Mouse (Mus musculus): ENCODE results near the gene Col6a4.

Gene Col6a4

DNA sequence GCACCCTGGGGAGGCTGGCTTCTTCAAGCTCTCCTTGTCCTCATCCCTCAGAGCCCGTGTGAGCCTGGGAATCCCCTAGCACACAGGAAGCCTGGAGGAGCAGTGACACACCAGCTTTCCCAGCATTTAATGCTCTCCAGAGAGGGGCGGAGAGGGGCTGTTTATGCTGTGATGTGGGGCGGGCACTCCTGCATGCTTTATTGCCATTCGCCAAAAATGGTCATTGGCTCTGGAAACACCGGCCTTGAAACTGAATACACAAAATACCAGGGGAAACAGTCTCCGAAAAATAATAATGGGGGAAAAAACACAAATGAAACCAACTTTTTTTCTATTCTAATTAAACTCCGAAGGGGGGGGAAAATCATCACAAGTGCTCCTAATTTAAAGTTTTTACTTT, at the start of gene Col6a4:
Gene Col6a4, minus strand, starts transcription at position 101 of the 400 bp plus-strand sequence.
- DNase-seq = no peak

DNA sequence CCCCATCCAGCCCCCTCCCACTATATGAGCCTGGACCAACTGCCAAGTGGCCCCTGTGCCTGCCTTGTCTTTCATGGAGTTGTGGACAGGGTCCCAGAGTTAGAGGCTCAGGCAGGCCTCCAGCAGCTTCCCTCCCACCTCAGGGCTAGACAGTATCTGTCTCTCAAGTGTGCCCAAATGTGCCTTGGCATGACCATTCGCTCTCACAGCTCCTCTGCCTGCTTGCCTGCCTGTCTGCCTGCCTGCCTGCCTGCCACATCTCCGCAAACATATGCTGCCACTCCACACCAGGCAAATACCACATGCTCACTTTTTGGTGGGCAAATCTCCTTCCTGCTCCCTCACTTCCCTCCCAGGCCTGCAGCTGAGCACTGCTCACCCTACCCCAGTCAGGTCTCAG, 49.0 kb upstream of the Col6a4 start:
- DNase-seq = no peak

DNA sequence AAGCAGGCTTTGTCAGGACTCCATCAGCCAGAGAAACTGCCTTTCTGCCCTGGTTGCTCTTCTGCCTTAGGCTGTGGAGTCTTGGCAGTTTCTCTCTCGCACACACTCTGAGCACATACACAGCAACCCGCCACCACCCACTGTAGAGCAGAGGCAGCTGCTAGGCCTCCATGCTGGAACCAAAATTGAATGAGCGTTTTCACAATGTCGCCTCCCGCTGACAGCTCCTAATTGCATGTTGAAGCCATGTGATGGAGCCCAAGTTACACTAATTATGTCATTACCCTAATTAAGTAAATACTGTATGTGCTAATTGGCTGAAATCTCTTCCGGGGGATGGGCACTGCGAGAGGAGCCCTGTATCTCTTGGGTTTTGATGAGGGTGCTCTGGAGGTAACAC, 47.6 kb upstream of the Col6a4 start:
- no peak for DNase-seq

DNA sequence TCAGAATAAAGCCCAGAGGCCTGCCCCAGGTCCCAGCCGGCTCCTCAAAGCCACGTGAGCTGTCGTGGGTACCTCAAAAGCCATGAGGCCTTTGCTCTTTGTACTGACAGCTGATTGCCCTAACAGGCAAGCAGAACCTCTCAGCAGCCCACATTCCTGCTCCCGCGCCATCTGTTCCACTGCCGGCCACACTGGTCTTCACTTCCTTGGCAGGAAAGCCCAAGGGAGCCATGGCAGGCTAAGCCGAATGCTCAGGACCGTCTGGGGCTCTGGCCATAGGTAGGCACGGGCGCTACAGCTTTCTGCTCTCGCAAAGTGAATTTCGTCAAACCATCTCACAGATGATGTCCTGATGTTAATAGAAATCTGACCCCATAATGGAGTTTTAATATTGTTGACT, 45.4 kb upstream of the Col6a4 start:
- no peak for DNase-seq

DNA sequence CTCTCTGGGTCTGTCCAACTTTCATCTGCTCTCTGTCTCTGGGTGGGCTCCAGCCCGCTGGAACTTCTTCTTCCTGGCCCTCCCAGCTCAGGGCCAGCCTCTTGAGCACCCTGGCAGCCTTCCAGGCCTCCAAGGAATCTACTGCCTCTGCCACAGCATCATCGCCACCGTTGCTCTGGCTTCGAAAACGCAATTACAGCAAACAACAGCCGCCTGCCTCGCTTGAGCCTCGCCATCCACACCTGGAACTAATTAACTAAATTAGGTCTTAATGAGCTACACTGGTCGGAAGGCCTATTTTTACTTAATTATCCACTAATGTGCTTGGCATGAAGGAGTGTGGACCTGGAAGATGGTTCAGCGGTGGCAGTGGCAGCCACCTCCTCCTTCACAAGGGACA, 43.2 kb upstream of the Col6a4 start:
- DNase-seq = no peak

DNA sequence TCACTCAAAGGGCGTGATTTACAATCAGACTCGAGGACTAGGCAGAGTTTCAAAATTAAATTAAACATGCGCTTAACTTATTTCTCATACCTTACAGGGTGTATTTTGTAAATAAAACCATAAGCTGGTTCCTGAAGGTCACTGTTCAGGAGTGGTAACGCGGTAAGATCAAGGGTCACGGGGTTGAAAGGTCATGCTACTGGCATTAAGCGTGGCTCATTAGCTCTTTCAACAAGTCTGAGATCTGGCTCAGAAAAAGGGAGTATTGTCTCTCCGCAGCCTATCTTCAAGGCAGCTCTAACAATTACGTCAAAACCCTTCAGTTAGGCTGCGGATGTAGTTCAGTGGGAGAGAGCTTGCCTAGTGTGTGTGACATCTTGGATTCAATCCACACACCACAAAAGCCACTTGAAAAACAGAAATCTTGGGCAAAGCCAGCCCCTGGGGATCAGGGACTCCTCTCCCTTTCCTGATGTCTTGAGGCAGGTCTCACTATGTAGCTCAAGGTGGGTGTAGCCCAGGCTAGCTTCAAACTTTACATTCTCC, 41.2 kb upstream of the Col6a4 start:
- no peak for DNase-seq

DNA sequence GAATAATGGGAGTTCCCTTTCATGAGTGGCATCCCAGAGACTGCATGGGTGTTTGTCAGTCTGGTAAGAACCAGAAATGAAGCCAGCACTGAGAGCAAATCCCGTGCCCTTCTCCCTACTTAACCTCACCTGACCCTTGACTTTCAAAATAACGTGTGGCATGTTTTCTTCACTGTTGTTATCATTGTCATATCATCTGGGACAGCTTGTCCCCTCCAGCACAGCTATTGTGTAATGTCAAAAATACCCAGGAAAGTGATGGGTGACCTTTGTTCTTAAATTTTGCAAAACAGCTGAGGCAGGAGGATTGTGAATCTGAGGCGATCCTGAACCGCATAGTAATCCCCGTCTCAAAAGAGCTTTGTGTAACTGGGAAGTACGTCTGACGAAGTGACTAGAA, 33.7 kb upstream of the Col6a4 start:
- DNase-seq = no peak

DNA sequence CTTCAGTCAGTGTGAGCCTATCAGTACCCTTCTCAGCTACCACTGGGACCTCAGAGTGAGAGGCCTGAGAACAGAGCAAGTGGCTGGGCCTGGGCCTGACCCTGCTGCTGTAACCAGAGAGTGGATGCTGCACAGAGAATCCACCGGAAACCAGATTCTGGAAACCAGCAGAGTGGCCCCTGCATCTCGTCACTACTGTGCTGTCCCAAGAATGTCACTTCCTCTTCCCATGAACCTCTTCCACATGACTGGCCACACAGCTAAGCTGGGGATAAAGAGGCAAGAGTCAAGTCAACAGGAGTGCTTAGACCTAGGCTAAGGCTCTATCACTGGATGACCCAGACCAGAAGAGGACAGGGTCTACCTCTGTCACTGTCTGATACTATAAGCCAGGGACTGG, 32.5 kb upstream of the Col6a4 start:
- no peak for DNase-seq

DNA sequence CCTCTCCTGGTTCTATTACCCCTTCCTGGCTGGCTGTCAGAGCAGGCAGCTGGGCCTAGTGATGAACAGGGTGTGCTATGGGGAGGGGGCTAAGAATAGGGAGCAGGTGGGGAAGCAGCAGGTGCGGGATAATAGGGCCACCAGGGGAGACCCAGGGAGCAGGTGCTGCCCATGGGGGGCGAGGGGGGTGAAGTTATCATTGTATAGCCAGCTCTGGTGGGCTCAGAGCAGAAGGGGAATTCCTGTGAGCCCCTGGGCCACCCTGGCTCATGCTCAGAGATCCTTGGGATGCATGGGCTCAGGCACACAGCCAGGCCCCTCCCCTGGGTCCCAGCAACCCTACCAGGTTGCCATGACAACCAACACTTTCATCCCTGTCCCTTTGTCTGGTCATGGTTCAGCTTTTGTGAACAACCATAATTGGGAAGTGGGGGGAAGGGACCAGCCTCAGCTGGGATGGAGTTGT, 30.2 kb upstream of the Col6a4 start:
- DNase-seq = no peak

DNA sequence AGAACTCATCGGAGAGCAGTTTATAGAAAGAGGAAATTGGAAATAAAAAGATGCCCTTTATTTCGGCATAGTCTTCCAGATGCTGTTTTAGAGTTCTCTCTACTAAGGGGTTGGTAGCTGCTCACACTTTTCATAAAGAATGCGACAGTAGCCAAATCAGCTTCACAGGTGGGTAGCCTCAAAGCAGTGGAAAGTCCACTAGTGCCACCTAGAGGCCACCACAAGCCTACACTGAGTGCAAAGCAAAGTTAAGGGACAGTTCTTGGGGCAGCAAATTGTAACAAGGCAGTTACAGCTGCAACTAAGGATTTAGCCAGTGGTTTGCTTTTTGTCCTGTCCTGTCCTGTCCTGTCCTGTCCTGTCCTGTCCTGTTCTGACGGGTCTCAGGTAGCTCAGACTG, 27.0 kb upstream of the Col6a4 start:
- peak in 1 of 2 experiments; percentile 37 for DNase-seq

DNA sequence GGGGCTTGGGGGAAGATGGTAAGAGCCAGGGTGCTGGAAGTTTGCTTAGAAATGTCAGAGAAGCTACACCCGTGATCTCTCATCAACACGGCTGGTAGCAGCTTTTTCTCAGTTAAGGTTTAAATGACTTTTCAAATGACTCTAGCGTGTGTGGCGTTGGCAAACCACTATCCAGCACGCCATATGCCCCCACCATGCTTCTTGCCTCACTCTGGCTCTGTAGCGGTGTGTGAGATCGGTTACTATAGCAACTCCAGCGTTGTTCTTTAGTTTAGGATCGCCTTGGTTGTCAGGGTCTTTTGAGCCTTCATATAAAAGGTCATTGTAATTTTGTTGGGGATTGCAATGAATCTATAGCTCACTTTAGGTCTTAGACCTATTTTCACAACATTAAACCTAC, 22.5 kb upstream of the Col6a4 start:
- no peak for DNase-seq

DNA sequence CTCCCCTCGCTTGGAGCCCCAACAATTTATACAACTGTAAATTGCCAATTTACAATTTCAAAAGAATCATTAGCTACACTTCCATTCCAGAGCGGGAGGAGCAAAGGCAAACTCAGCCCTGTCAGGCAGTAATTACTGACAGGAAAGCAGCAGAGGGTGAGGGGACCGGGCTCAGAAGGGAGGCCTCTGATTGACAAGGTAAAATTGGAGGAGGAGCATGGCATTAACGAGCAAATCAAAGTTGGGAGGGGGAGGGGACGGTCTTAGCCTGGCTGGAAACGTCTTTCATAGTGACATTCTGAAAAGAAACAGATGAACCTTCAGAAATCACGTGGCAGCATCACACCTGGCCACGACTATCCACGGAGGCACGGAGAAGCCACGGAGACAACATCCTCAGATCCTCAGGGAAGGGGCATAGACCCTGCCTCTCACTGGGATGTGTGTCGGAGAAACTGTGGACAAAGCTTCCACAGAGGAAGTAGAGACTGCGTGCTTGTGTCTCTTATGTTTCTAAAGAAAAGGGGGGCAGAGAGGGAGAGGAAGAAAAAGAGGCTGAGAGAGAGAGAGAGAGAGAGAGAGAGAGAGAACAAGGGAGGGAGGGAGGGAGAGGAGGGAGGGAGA, 19.3 kb upstream of the Col6a4 start:
- DNase-seq = no peak

DNA sequence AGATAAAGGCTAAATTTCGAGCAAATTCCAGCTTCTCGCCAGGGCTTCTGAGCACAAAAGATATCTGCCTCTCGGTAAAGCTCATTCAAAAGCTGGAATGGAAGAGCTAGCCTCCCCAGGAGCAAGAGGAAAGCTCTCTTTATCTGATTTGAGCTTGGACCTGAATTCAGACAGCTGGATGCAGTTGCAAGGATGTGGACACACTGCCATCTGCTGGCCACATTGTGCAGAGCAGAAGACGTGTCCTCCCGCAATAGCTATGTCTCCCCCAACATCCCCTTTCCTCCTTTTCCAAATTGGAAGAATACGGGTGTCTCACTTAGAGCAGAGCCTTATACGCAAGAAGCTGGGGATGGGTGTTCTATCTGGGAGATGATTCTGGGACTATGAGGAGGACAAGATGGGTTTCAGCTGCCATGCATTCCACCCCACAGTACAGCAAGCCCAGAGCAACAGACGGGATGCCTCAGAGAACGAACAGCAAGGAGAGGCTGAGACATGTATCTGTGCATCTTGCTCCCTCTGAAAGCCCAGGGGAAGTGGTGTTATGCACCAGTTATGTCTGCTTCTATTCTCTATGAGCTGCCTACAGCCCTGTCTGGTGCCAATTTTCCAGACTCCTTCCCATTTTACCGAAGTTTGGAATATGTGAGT, 16.3 kb upstream of the Col6a4 start:
- peak; percentile 10 to 60 for DNase-seq

DNA sequence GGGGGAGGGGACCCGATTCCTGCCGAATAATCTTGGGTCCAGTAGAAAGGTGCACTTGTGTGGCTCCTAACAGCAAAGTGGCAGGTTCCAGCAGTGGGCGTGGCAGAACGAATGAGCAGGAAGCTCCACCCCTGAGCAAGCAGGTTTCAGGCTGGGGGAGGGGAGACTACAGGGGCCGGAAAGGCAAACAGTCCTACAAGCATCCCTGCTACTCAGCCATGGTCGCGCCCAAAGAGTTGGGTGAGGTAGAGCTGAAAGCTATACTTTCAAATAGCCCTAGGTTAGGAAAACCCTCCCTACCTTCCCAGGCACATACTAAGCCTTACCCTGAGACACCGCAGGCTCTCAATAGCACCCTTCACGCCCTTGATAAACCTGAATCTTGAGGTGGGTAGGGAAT, 9.7 kb upstream of the Col6a4 start:
- DNase-seq = no peak

DNA sequence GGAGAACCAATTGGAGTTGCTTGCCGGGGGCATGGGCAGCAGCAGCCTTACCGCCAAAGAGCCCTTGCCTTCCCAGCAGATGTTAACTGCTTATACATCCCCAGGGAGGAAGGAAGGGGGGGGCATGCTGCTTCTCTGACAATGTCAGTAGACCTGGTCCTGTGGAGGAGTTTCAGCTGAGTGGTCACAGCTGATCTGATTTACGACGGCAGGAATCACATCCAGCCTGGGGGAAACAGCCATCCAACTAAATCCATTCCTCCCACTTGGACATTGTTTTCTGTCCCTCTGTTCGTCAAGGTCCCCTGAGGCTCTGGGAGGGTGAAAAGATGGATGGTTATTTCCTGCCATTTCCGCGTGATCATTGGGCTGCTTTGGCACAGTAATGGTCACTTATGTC, 7.8 kb upstream of the Col6a4 start:
- DNase-seq = no peak

DNA sequence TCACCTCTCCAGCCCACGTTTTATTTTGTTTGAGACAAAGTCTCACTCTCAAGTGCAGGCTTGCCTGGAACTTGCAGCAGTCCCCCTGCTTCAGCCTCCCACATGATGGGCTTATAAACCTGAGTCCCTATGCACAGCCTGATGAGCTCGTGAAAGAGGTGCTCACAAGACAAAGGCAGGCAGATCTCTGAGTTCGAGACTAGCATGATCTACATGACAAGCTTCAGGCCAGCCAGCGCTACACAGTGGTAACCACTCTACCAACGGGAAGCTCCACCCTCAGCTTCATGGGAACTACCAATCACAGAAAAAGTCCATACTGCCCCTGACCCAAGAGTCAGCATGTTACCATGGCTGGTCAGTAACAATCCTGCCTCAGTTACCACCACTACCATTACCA, 4.6 kb upstream of the Col6a4 start:
- no peak for DNase-seq

DNA sequence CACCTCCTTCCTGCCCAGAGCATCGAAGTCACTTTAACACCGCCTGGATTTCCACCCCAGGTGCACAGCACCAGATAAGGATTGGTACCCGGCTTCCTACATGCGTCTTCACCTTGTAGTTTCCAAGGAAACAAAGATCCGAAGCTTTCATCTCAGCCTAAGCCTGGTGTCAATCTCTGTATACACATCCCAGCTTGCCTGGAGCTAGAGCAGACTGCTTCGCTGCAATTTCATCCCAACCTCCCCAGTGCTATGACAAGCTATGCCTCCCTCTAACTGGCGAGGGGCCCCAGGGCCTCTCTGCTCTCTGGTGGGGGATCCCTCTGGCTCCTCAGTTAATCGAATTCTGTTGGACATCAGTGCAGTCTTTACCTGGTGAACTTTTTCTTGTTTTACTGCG, 3.7 kb upstream of the Col6a4 start:
- no peak for DNase-seq

DNA sequence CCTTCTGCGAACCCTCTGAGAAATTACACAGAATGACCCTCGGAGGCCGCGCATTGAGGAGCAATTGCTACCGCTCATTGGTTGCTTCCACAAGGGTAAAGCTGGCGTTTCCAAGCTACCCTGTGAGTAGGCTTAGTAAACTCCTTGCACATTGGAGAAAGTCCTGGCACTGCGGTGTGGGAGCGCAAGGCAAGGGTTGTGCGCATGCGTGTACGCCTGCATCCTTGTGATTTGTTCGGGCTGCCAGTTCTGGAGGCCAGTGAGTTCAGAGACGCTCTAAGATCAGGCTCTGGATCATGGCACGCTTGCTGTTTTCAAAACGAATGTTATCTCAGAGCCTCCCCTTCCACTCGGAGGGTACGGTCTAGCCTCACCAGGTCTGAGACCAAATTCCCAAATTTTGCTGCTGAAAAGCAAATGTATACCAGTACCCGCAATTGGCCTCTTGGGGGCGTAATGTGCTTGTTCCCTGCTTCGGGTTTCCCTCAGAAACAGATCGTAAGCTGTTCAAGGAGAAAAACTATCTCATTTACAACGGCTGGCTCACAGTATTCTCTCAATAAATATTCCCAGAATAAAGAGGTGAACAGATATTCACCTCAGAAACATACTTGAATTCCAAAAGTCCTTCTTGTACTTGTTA, 2.9 kb upstream of the Col6a4 start:
- no peak for DNase-seq

DNA sequence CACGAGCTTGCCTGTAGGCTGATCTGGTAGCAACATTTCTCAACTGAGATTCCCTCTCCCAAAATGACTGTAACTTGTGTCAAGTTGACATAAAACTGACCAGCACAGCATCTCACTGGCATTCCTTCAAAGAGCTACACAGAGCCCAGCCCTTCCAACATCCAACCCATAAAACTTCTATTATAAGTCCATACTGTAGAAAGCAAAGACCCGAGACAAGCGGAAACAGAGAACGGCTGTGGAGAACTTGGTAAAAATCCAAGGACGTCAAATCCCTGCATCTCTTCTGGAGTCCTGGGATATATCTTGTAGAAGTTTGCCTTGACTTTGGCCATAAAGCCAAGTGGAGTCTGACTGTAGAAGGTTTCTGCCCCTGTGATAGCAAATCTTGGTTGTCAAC, 15.1 kb downstream of the Col6a4 start:
- DNase-seq = no peak

DNA sequence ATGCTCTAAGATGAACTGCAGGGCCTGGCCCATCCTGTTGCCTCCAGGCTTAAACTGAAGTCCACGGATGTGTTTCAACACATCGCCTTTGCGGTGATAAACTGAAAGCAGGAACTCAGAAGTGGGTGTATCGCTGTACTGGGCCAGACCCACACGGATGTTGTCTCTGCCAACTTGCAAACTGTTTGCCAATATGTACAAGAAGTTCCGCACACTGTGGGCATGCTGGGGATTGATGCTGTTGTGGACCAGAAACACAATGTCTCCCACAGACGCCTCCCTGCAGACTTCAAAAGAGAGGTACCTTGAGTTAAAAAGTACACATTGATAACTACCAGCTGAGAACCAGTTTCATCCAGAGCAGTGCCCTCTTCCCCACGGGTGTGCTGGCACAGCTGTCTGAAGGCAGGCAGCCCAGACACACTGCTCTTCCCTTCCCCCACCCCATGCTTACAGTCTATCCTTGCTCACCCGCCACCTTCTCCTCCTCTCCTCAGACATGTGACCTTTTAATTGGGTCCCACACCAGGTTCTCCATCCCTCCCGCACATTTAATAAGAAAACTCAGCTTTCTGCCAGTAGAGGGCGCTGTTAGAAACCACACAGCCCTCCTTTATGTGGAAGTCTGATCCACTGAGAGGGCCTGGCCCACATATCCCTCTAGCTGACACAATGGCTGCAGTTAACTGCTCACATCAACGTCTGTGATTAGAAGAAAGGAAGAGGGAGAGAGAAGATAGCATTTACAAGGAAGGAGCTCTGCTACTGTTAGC, 16.1 kb downstream of the Col6a4 start:
- DNase-seq = peak in 1 of 2 experiments; percentile 30

DNA sequence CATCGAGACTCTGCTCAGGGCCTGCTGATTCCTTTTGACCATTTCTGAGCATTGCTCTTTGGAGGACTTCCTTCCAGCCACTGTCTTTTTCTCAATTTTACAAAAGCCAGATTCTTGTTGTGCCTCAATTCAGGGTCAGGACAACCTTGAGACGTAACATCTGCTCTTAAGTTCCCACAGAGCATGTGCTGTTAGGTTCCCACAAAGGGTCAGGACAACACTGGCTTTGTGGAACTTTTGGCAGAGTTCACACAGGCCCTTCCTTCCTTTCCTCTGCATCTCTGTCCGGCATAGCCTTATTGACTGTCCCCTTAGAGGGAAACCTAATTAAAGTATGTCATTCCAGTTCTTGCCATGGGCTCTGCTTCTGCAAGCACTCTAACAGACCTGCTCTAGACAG, 18.6 kb downstream of the Col6a4 start:
- DNase-seq = no peak

DNA sequence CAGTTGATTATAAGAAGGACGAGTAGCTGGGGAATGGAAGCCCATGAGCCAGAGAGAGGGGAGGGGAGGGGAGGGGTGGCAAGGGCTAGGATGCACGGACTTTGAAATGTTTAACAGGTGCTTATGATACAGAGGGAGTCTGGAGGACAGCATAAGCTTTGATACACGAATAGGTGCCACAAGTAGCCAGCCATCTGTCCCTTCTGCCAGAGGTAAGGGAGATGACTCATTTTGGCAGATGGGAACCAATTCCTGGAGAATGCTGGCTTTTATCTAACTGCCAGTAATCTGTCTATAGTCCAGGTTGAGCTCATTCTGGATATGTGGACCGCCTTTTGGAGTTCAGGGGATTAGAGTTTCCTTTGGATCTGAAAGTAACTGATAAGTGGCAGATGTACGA, 20.3 kb downstream of the Col6a4 start:
- DNase-seq = no peak

DNA sequence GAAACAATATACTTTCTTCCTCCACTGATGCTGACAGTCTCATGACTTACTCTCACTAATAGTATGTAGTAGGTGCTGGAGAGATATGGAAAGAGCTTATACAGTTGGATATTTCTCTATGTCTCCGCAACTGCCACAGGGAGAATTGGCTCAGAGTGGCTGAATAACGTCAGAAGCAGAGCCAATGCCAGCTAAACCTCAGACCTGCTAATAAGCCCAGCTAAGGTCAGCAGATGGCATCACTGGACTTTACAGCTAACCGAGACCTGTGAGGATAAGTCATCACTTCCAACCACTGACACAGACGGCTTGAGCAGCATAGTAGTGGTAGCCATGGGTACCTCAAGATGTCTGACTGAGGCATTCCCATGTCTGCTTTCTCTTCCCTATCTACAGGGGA, 22.6 kb downstream of the Col6a4 start:
- no peak for DNase-seq

All from spleen, adult 18-20 months (tissue).